Mouse (Mus musculus) bone marrow macrophage, adult 2 months (primary cell): ENCODE measurements at regions not wholly inside any gene's neighbourhood (a gene's known extent, or its start where the extent isn't known, plus 50 kb on each side); places are given as distances from the start of the nearest gene placed in this dataset.

ENCODE experiments used
- H3K27ac ChIP-seq: 2 replicates; pipeline ENCODE4 v1.5.1; 2012; ENCODE audit warnings: low read depth, low read length; ENCODE audit not compliant: insufficient read depth
- H3K4me1 ChIP-seq: 2 replicates; pipeline ENCODE4 v1.6.1; 2012; ENCODE audit warnings: low read length; ENCODE audit not compliant: control insufficient read depth, insufficient read depth
- H3K4me3 ChIP-seq: 2 replicates; pipeline ENCODE4 v1.5.1; 2012; ENCODE audit warnings: mild to moderate bottlenecking, low read length, moderate library complexity; ENCODE audit not compliant: insufficient read depth
- CTCF ChIP-seq: IDR thresholded peaks from 2 replicates; pipeline ENCODE4 v1.5.1; 2012; ENCODE audit warnings: low read depth, mild to moderate bottlenecking, low read length, moderate library complexity
- POLR2A ChIP-seq: IDR thresholded peaks from 2 replicates; pipeline ENCODE4 v1.6.1; 2012; ENCODE audit warnings: mild to moderate bottlenecking, low read depth, low read length, borderline replicate concordance

DNA sequence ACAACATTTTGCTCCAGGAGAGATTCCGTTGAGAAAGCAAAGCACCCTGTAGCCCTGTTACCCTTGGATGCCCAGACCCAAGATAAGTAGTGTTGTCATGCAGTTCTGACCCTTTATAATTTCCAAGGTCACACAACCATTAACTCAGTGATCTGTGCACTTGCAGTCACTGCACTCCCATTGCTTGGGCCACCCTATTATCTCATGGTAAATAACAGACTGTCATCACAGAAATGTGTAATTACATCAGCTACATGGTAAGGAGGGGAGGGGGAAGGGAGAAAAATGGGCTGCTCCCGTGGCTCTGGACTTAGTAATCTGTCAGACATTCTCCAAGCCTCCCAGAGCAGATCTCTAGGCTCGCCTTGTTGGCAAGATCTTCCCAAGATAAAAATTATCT lies 93.8 kb upstream of the Cd180 start:
- TF ChIP-seq CTCF (no peak), POLR2A (no peak)
- Histone ChIP-seq H3K4me1 (peaks cover 5% of the 10 kb centered on the region), H3K27ac (no peak overlapping the region), H3K4me3 (no peak overlapping the region)

DNA sequence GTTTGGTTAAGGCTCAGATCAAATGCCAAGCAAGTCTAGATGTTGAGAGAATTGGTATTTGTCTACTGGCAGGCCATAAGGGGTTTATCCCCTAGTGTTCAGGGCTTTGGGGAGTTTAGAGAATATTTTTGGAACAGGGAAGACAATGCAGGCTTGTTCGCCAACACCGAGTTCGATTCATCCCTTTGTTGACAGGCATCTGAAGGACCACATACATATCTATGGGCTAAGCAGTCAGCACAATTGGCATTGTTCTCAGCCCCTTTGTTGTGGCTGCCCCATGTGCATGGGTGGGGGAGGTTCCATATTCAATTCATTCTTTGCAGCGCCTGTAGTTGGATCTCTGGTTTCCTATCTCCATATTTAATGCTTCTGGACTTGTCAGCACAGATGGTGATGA lies 93.3 kb upstream of the Cd180 start:
- Histone ChIP-seq H3K27ac (no peak overlapping the region), H3K4me3 (no peak overlapping the region), H3K4me1 (peaks cover 5% of the 10 kb centered on the region)
- no peak for TF ChIP-seq CTCF
- TF ChIP-seq POLR2A: no peak

DNA sequence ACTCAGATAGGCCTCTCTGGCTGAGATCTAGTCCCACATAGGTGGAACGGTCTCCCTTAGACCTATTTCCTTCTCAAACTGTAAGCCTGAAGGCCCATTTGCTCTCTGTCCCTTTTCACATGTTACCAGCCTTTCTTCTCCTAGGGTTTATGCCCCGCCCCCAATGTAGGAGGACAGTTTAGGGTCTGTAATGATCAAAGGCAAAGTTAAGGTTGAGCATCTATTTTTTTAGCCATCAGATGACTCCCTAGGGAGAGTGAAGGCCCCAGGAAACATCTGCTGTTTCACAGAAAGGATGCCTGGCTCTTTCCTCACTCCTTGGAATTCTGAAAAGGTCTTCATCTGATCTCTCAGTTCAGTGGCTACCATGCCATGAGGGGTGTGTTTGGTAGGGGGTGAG lies 68.9 kb upstream of the Cd180 start:
- Histone ChIP-seq H3K27ac (no peak overlapping the region), H3K4me1 (no peaks in the 10 kb centered on the region), H3K4me3 (no peak overlapping the region)
- TF ChIP-seq CTCF: no peak
- no peak for TF ChIP-seq POLR2A

DNA sequence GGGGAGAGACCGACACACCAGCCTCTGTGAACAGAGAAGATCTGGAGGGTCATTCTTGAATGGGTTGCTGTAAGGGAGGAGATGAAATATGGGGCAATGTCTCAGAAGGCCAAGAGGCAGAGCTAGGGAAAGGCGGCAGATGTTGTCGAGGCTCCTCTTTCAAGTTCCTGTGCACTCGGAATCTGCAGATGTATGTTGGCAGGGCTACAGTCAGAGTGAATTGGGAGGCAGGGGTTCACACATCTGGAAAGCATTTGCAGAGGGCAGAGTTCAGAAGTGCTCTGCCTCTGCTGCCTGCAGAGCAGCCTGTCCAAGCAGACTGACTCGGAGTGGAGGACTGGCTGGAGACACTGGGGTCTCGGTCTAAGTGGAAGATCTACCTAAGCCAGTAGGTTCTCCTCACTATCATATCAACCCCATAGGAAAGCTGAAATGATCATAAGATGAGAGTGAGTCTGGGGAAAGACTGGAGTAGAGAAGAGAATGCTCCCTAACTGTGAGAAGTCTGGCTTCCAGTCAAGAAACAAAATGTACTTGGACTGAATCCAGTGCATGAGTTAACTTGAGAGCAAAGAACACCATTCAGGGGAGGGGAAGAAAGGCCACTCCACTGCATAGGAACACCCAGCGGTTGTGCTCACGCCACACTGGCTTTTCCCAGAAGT lies 68.1 kb upstream of the Cd180 start:
- H3K27ac ChIP-seq: no peak overlapping the region

DNA sequence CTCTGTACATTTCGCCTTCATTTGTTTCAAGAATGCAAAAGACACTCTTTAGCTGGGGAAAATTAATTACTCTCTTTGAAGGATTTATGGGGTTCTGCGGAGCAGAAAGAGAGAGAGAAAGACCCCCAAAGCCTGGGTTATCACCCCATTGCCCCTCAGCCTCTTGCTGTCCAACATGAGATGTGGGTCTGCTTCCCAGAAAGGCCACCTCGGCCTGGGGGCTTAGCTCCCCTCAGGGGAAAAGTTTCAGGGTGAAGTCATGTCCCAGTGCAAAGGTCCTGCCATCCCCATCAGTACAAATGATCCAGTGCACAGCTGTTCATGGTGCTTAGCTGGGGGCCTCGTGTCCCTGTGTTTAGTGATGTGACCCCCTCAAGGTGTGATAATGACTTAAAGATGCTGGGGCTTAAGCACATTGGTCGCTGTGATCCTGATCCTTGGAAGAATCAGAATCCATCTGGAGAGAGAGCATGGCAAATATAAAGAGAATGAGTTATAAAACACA lies 67.5 kb upstream of the Cd180 start:
- Histone ChIP-seq H3K4me1 (no peaks in the 10 kb centered on the region), H3K27ac (no peak overlapping the region), H3K4me3 (no peak overlapping the region)
- no peak for TF ChIP-seq CTCF
- no peak for TF ChIP-seq POLR2A

More for the DNA sequence above, 68.1 kb upstream of the Cd180 start:
- TF ChIP-seq POLR2A (no peak), CTCF (no peak)
- Histone ChIP-seq H3K4me1 (no peaks in the 10 kb centered on the region), H3K4me3 (no peak overlapping the region)

DNA sequence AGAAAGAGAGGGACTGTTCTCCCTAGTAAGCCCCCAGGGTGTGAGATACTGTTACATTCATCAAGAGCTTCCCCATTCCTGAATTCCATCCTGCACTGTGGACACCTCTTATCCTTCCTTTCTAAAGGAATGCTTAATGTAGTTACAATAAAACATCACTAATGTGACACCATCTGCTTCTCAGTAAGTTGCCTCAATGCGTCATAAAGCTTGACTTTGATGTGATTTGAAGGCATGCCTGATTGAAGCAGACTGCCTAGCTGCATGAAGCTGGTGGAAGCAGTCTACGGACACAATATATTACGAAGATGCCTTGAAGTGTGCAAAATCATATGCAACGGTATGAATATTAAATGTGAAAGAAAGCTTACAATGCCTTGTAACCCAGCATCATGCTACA lies 65.6 kb upstream of the Cd180 start:
- Histone ChIP-seq H3K4me1 (no peaks in the 10 kb centered on the region), H3K4me3 (no peak overlapping the region), H3K27ac (no peak overlapping the region)
- TF ChIP-seq POLR2A (no peak), CTCF (no peak)

DNA sequence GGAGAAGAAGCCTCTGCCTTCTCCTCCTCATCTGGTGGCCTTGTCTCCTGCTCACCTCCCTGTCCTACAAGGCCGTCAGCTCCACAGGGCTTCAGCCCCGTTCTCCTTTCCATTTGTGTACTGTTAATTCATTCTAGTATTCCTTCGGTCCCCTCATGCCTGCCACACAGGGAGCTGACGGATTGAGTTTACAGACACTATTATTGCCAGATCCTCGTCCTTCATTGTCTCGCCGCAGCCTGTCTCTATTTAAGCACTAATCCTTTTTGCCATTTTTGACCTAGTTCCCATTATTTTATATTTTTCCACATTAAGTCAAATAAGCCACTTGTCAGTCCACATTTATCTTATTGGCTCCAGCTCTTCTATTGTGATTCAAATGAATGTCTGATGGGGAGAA lies 64.2 kb upstream of the Cd180 start:
- Histone ChIP-seq H3K4me1 (no peaks in the 10 kb centered on the region), H3K4me3 (no peak overlapping the region), H3K27ac (no peak overlapping the region)
- TF ChIP-seq CTCF: no peak
- TF ChIP-seq POLR2A: no peak

DNA sequence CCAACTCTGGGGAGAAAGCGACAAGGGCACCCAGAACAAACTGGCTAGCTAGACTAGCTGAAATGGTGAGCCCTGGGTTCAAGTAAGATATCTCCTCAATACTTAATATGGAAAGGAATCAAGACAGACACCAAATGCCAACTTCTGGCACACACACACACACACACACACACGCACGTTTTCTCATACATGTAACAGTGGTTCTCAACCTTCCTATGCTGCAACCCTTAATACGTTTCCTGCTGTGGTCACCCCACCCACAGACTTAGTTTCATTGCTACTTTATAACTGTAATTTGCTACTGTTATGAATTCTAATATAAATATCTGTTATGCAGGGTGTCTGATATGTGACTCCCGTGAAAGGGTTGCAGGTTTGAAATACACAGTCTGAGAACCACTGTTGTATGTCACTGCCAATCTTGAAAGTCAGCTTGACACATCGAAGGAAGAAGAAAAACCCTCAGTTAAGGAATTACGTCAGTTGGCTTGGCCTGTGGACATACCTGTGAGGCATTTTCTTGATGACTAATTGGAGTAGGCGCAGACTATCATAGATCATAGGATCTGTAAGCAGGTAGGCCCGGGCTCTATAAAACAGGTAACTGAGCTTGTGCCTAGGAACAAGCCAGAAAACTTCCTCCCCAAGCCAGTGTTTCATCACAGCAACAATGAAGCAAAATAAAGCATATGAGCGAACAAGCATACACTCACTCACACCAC lies 59.0 kb upstream of the Cd180 start:
- TF ChIP-seq CTCF: no peak
- no peak for TF ChIP-seq POLR2A
- Histone ChIP-seq H3K27ac (no peak overlapping the region), H3K4me3 (no peak overlapping the region), H3K4me1 (no peaks in the 10 kb centered on the region)

DNA sequence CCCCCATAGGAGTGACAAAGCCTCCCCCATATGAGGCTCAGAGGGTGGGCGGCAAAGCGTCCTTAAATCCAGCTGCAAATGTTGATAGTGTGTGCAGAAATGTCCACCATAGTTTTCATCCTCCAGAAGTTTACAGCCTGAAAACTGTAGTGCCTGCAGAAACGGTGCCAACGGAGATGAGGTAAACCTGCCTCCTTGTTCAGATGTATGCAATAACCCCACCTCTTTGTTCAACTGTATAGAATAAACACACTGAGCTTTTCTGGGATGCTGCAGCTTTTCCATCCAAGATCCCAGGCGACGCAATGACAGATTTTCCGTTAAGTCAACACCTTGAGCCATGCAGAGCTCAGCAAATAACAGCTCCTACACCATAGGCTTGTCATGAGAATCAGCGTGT lies 57.3 kb upstream of the Cd180 start:
- no peak for TF ChIP-seq CTCF
- TF ChIP-seq POLR2A: no peak
- Histone ChIP-seq H3K4me3 (no peak overlapping the region), H3K4me1 (no peaks in the 10 kb centered on the region), H3K27ac (no peak overlapping the region)

DNA sequence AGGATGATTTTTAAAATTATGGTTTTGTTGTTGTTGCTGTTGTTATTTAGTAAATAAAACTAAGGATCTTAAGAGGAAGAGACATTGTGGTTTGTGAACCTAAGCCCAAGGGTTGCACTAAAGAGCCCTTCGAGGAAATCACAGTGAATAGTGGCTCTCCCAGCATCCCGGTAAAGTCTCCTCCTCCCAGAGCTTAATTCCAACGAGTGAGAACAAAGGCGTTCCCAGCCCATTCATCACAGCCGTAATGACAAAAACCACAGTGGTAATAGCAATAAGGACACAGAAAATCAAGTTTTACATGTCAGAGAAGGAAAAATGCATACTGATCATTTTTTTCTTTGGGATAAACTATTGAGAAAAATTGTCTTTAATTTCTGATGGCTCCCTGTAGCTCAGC lies 56.3 kb upstream of the Cd180 start:
- no peaks in the 10 kb centered on the region for H3K4me1 ChIP-seq
- H3K4me3 ChIP-seq: no peak overlapping the region
- TF ChIP-seq CTCF: no peak
- no peak for TF ChIP-seq POLR2A
- H3K27ac ChIP-seq: no peak overlapping the region

DNA sequence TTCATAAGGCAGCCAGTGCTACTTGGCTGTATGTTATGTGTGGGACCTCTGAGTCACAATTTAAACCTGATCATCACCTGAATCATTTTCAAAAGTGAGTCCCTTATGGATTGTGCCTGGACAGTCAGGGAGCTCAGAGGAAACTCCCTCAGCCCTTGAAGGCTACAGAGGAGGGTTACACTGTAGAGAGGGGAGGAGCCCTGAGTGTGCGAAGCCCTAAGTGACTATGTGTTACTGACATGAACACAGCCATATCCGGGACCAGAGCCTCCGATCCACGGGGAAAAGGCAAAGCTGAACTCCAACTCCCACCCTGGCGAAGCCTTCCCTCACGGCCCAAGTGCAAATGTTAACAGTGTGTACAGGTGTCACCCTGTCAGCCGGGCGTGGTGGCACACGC lies 53.7 kb upstream of the Cd180 start:
- Histone ChIP-seq H3K4me3 (no peak overlapping the region), H3K4me1 (0 out of 2 replicates have a peak, but pooled peaks cover under 1% of the 10 kb centered on the region)
- TF ChIP-seq CTCF: no peak
- TF ChIP-seq POLR2A: no peak

More for the DNA sequence above, 53.7 kb upstream of the Cd180 start:
- H3K27ac ChIP-seq: no peak overlapping the region
